Mouse (Mus musculus): ENCODE measurements around the gene Ifrd2.

GRCm38 (mm10) chr9:107632478-107632877 lies 45.0 kb downstream of the Ifrd2 start:
- TF ChIP-seq CTCF (IDR thresholded peaks at IDR 0.05; ENCODE audit: extremely low read depth, insufficient read length, insufficient replicate concordance, low read depth, low read length) (no peak), POLR2A (IDR thresholded peaks at IDR 0.05; ENCODE audit: low read depth, low read length) (no peak)

Measured in small intestine, adult 2 months (tissue).